In genomic region chr3:96938738-96939137, GRCm38 (mm10) we compare ENCODE assay signal across 8 mouse cellular contexts. TPM values are rescaled to one million over a fixed set of nuclear protein-coding genes. Genes with fewer than 3 reads are reported as not detected.
DNase-seq lines count a peak whose midpoint lies in the region; ATAC-seq and TF ChIP-seq lines count a peak whose summit lies in the region.

No protein-coding gene starts in this region.

- no peak overlapping the region for H3K9ac ChIP-seq in heart, embryonic 13.5 days
- no peak overlapping the region for H3K9ac ChIP-seq in kidney, postnatal 0 days (ENCODE audit: low read depth, low read length)
- H3K9ac ChIP-seq in liver, embryonic 11.5 days (ENCODE audit: low read depth, low read length): no peak overlapping the region
- no peak overlapping the region for H3K9ac ChIP-seq in neural tube, embryonic 12.5 days
- H3K9ac ChIP-seq in stomach, postnatal 0 days (ENCODE audit: low read length): no peak overlapping the region

- peak overlapping the region; percentile 54 for H3K4me2 ChIP-seq in heart, embryonic 13.5 days
- H3K4me2 ChIP-seq in kidney, postnatal 0 days (ENCODE audit: low read length): no peak overlapping the region
- no peak overlapping the region for H3K4me2 ChIP-seq in liver, embryonic 11.5 days
- H3K4me2 ChIP-seq in neural tube, embryonic 12.5 days (replicated peaks): peak overlapping the region; percentile 44
- no peak overlapping the region; the same call in 1 of the 2 replicates for H3K4me2 ChIP-seq in stomach, postnatal 0 days (replicated peaks; ENCODE audit: low read depth)

- H3K36me3 ChIP-seq in heart, embryonic 13.5 days: no peaks in the 10 kb centered on the region
- H3K36me3 ChIP-seq in kidney, postnatal 0 days (ENCODE audit: insufficient read depth, low read length): no peaks in the 10 kb centered on the region
- H3K36me3 ChIP-seq in liver, embryonic 11.5 days (ENCODE audit: control insufficient read depth, insufficient read depth, low read length): no peaks in the 10 kb centered on the region
- no peaks in the 10 kb centered on the region for H3K36me3 ChIP-seq in neural tube, embryonic 12.5 days
- no peaks in the 10 kb centered on the region for H3K36me3 ChIP-seq in stomach, postnatal 0 days (ENCODE audit: control insufficient read depth, insufficient read depth, low read length)

- TF ChIP-seq CTCF in bone marrow, adult 2 months (IDR thresholded peaks at IDR 0.05; ENCODE audit: control insufficient read depth, insufficient read depth, low read length): peak; percentile 90
- TF ChIP-seq CTCF in embryonic fibroblast, embryonic 13.5 days (IDR thresholded peaks at IDR 0.05; ENCODE audit: borderline replicate concordance, insufficient read depth, low read length): peak; percentile 97
- peak; percentile 99 for TF ChIP-seq CTCF in kidney, postnatal 0 days (IDR thresholded peaks at IDR 0.05; ENCODE audit: low read depth)
- TF ChIP-seq CTCF in stomach, postnatal 0 days (IDR thresholded peaks at IDR 0.05; ENCODE audit: low read depth): peak; percentile 98

- peak; percentile 76 to 81 for DNase-seq in B cell, adult 2 months
- peak; percentile 94 for DNase-seq in kidney, postnatal 0 days (ENCODE audit: low spot score)
- DNase-seq in liver, embryonic 11.5 days (ENCODE audit: low spot score): peak; percentile 69
- peak; percentile 87 for DNase-seq in stomach, postnatal 0 days (ENCODE audit: low spot score)

- TF ChIP-seq POLR2A in bone marrow, adult 2 months (IDR thresholded peaks at IDR 0.05; ENCODE audit: borderline replicate concordance, control insufficient read depth, low read depth, low read length): no peak
- no peak for TF ChIP-seq POLR2A in embryonic fibroblast, embryonic 13.5 days (IDR thresholded peaks at IDR 0.05; ENCODE audit: low read depth, low read length)

- no peak overlapping the region for H3K27ac ChIP-seq in bone marrow, adult 2 months (ENCODE audit: control insufficient read depth, insufficient read depth, low read depth, low read length, poor library complexity)
- H3K27ac ChIP-seq in embryonic fibroblast, embryonic 13.5 days (ENCODE audit: insufficient read depth, low read length): no peak overlapping the region
- no peak overlapping the region for H3K27ac ChIP-seq in heart, embryonic 13.5 days (replicated peaks)
- H3K27ac ChIP-seq in kidney, postnatal 0 days: no peak overlapping the region
- no peak overlapping the region for H3K27ac ChIP-seq in liver, embryonic 11.5 days (ENCODE audit: low read depth, low read length)
- H3K27ac ChIP-seq in neural tube, embryonic 12.5 days: no peak overlapping the region
- H3K27ac ChIP-seq in stomach, postnatal 0 days (replicated peaks): no peak overlapping the region

- TF ChIP-seq EP300 in stomach, postnatal 0 days (optimal IDR thresholded peaks at IDR 0.05): no peak

- no peak overlapping the region for H3K4me3 ChIP-seq in bone marrow, adult 2 months (replicated peaks; ENCODE audit: control insufficient read depth, low read depth, low read length)
- no peak overlapping the region for H3K4me3 ChIP-seq in embryonic fibroblast, embryonic 13.5 days (ENCODE audit: insufficient read depth, low read length)
- H3K4me3 ChIP-seq in heart, embryonic 13.5 days: peak overlapping the region; percentile 23; the same call in 1 of the 2 replicates
- H3K4me3 ChIP-seq in kidney, postnatal 0 days (replicated peaks; ENCODE audit: low read depth, low read length): no peak overlapping the region
- no peak overlapping the region for H3K4me3 ChIP-seq in liver, embryonic 11.5 days (ENCODE audit: low read depth, low read length)
- H3K4me3 ChIP-seq in neural tube, embryonic 12.5 days: no peak overlapping the region
- H3K4me3 ChIP-seq in stomach, postnatal 0 days (ENCODE audit: low read depth, low read length): no peak overlapping the region

- peaks cover 9% of the 10 kb centered on the region; the same call in 1 of the 2 replicates for H3K9me3 ChIP-seq in heart, embryonic 13.5 days
- H3K9me3 ChIP-seq in kidney, postnatal 0 days (replicated peaks; ENCODE audit: low read length): no peaks in the 10 kb centered on the region
- H3K9me3 ChIP-seq in liver, embryonic 11.5 days (ENCODE audit: control insufficient read depth, low read length): no peaks in the 10 kb centered on the region
- no peaks in the 10 kb centered on the region for H3K9me3 ChIP-seq in neural tube, embryonic 12.5 days
- no peaks in the 10 kb centered on the region for H3K9me3 ChIP-seq in stomach, postnatal 0 days (ENCODE audit: control insufficient read depth, low read length)

- 7% methylated on average over 11 of the region's 11 CpGs for WGBS in bone marrow, adult 2 months
- 6% methylated on average over 11 of the region's 11 CpGs for WGBS in heart, embryonic 13.5 days
- 10% methylated on average over 11 of the region's 11 CpGs for WGBS in kidney, postnatal 0 days
- WGBS in liver, embryonic 11.5 days: 11% methylated on average over 11 of the region's 11 CpGs
- WGBS in neural tube, embryonic 12.5 days: 7% methylated on average over 11 of the region's 11 CpGs
- WGBS in stomach, postnatal 0 days: 15% methylated on average over 11 of the region's 11 CpGs

- H3K4me1 ChIP-seq in bone marrow, adult 2 months (ENCODE audit: control insufficient read depth, insufficient read depth, low read length): no peaks in the 10 kb centered on the region
- H3K4me1 ChIP-seq in embryonic fibroblast, embryonic 13.5 days (ENCODE audit: control insufficient read depth, insufficient read depth, low read length): no peaks in the 10 kb centered on the region
- H3K4me1 ChIP-seq in heart, embryonic 13.5 days: peaks cover 12% of the 10 kb centered on the region; the same call in 1 of the 2 replicates
- H3K4me1 ChIP-seq in kidney, postnatal 0 days (replicated peaks; ENCODE audit: insufficient read depth, low read length): no peaks in the 10 kb centered on the region
- no peaks in the 10 kb centered on the region for H3K4me1 ChIP-seq in liver, embryonic 11.5 days (replicated peaks; ENCODE audit: control insufficient read depth, insufficient read depth, low read length)
- peaks cover 16% of the 10 kb centered on the region for H3K4me1 ChIP-seq in neural tube, embryonic 12.5 days
- H3K4me1 ChIP-seq in stomach, postnatal 0 days (replicated peaks; ENCODE audit: control insufficient read depth, insufficient read depth): no peaks in the 10 kb centered on the region

- H3K27me3 ChIP-seq in heart, embryonic 13.5 days (replicated peaks): peaks cover 36% of the 10 kb centered on the region
- H3K27me3 ChIP-seq in kidney, postnatal 0 days (ENCODE audit: insufficient read depth, low read length): no peaks in the 10 kb centered on the region
- no peaks in the 10 kb centered on the region; the same call in 1 of the 2 replicates for H3K27me3 ChIP-seq in liver, embryonic 11.5 days (replicated peaks; ENCODE audit: control insufficient read depth, insufficient read depth, low read length)
- H3K27me3 ChIP-seq in neural tube, embryonic 12.5 days (replicated peaks): 0 out of 2 replicates have a peak, but pooled peaks cover 6% of the 10 kb centered on the region
- H3K27me3 ChIP-seq in stomach, postnatal 0 days (ENCODE audit: control insufficient read depth, insufficient read depth, low read length): no peaks in the 10 kb centered on the region

- ATAC-seq in heart, embryonic 13.5 days (ENCODE audit: extremely low read depth, insufficient number of reproducible peaks, low FRiP score, low TSS enrichment): 0 out of 2 replicates have a peak, but pooled peaks have one; percentile 45
- peak; percentile 54 for ATAC-seq in kidney, postnatal 0 days (replicated peaks; ENCODE audit: low FRiP score, low read depth)
- no peak for ATAC-seq in liver, embryonic 11.5 days (replicated peaks; ENCODE audit: low FRiP score)
- ATAC-seq in neural tube, embryonic 12.5 days (ENCODE audit: low FRiP score, low read depth): peak; percentile 78
- ATAC-seq in stomach, postnatal 0 days (ENCODE audit: low FRiP score, low TSS enrichment): peak; percentile 59

RNA-seq across cellular contexts. Expression of gene Gja8, which starts 12.9 kb away (rescaled TPM):
- polyA plus RNA-seq in bone marrow, adult 2 months (2011; ENCODE audit: insufficient read depth, insufficient read length, low replicate concordance, missing spikeins): not detected in 2 replicates
- polyA plus RNA-seq in embryonic fibroblast, embryonic 13.5 days (2011; ENCODE audit: insufficient read length, low read depth, missing spikeins): not detected in 2 replicates
- polyA plus RNA-seq in heart, embryonic 13.5 days (2015; fragmentation: Nextera tagmentation; extraction: Ambion mirVana): not detected in 2 replicates
- 0.04 and 0.07 TPM in 2 replicates for polyA plus RNA-seq in kidney, postnatal 0 days (2015; fragmentation: Nextera tagmentation; extraction: Ambion mirVana)
- polyA plus RNA-seq in liver, embryonic 11.5 days (2014; fragmentation: Nextera tagmentation; extraction: Ambion mirVana): not detected in 2 replicates
- 0.06 TPM in 1 of 2 replicates, not detected in the other for polyA plus RNA-seq in neural tube, embryonic 12.5 days (2016; fragmentation: Nextera tagmentation; extraction: Ambion mirVana)
- polyA plus RNA-seq in stomach, postnatal 0 days (2015; fragmentation: Nextera tagmentation; extraction: Ambion mirVana): 0.01 TPM in 1 of 2 replicates, not detected in the other

RNA-seq across cellular contexts. Expression of gene Gpr89, which starts 33.6 kb away (rescaled TPM):
- polyA plus RNA-seq in bone marrow, adult 2 months (2011; ENCODE audit: insufficient read depth, insufficient read length, low replicate concordance, missing spikeins): 5.1 and 8.8 TPM in 2 replicates
- 28.9 and 33.4 TPM in 2 replicates for polyA plus RNA-seq in embryonic fibroblast, embryonic 13.5 days (2011; ENCODE audit: insufficient read length, low read depth, missing spikeins)
- polyA plus RNA-seq in heart, embryonic 13.5 days (2015; fragmentation: Nextera tagmentation; extraction: Ambion mirVana): 24.2 and 26.6 TPM in 2 replicates
- 32.8 and 36.6 TPM in 2 replicates for polyA plus RNA-seq in kidney, postnatal 0 days (2015; fragmentation: Nextera tagmentation; extraction: Ambion mirVana)
- 50.2 and 53.0 TPM in 2 replicates for polyA plus RNA-seq in liver, embryonic 11.5 days (2014; fragmentation: Nextera tagmentation; extraction: Ambion mirVana)
- 37.8 and 38.1 TPM in 2 replicates for polyA plus RNA-seq in neural tube, embryonic 12.5 days (2016; fragmentation: Nextera tagmentation; extraction: Ambion mirVana)
- 26.8 and 28.5 TPM in 2 replicates for polyA plus RNA-seq in stomach, postnatal 0 days (2015; fragmentation: Nextera tagmentation; extraction: Ambion mirVana)

RNA-seq across cellular contexts. Expression of gene Gja5, which starts 34.2 kb away (rescaled TPM):
- 0.59 and 1.6 TPM in 2 replicates for polyA plus RNA-seq in bone marrow, adult 2 months (2011; ENCODE audit: insufficient read depth, insufficient read length, low replicate concordance, missing spikeins)
- polyA plus RNA-seq in embryonic fibroblast, embryonic 13.5 days (2011; ENCODE audit: insufficient read length, low read depth, missing spikeins): 0.47 TPM in 1 of 2 replicates, not detected in the other
- polyA plus RNA-seq in heart, embryonic 13.5 days (2015; fragmentation: Nextera tagmentation; extraction: Ambion mirVana): 113 and 126 TPM in 2 replicates
- 12.4 and 14.7 TPM in 2 replicates for polyA plus RNA-seq in kidney, postnatal 0 days (2015; fragmentation: Nextera tagmentation; extraction: Ambion mirVana)
- 1.8 and 2.2 TPM in 2 replicates for polyA plus RNA-seq in liver, embryonic 11.5 days (2014; fragmentation: Nextera tagmentation; extraction: Ambion mirVana)
- 6.9 and 11.7 TPM in 2 replicates for polyA plus RNA-seq in neural tube, embryonic 12.5 days (2016; fragmentation: Nextera tagmentation; extraction: Ambion mirVana)
- polyA plus RNA-seq in stomach, postnatal 0 days (2015; fragmentation: Nextera tagmentation; extraction: Ambion mirVana): 3.4 and 4.1 TPM in 2 replicates

Comparison
In these comparisons a context has a peak if more than half of its experiments do, and no peak if none do; other contexts are left out.
1. H3K4me2 ChIP-seq: peak in heart, embryonic 13.5 days (single experiment) and neural tube, embryonic 12.5 days (single experiment); none in kidney, postnatal 0 days (single experiment), liver, embryonic 11.5 days (single experiment) and stomach, postnatal 0 days (single experiment).
2. Peak in every context shown above with its lines, with median percentiles within 50 percentile points of each other: DNase-seq and CTCF ChIP-seq.